Mouse (Mus musculus) heart, postnatal 0 days (tissue): ENCODE data around the gene Cpm. TPM values are rescaled to one million over a fixed set of nuclear protein-coding genes. Genes with fewer than 3 reads are reported as not detected.

ENCODE experiments used
- ATAC-seq: fragments of 200-750 bp; cut with Nextera tagmentation; 2 replicates; pipeline ENCODE4 v1.8.0; 2017; ENCODE audit warnings: low read depth, moderate number of reproducible peaks, moderate library complexity; ENCODE audit not compliant: insufficient read depth
- DNase-seq: peaks from one replicate; pipeline ENCODE4 v3.0.0-alpha.2; 2016; ENCODE audit warnings: low spot score
- H3K27ac ChIP-seq: fragments of 300-500 bp; sonication (generic); 2 replicates; pipeline ENCODE4 v1.5.1; 2014; ENCODE audit warnings: low read depth, mild to moderate bottlenecking
- H3K27me3 ChIP-seq: fragments of 300-500 bp; sonication (generic); 2 replicates; pipeline ENCODE4 v1.6.1; 2014; ENCODE audit warnings: low read length, mixed read lengths; ENCODE audit not compliant: control insufficient read depth, insufficient read depth
- H3K36me3 ChIP-seq: fragments of 300-500 bp; sonication (generic); replicated peaks from 2 replicates; pipeline ENCODE4 v1.6.1; 2014; ENCODE audit warnings: low read length, mixed read lengths; ENCODE audit not compliant: control insufficient read depth, insufficient read depth
- H3K4me1 ChIP-seq: fragments of 300-500 bp; sonication (generic); 2 replicates; pipeline ENCODE4 v1.6.1; 2014; ENCODE audit warnings: antibody characterized with exemption; ENCODE audit not compliant: control insufficient read depth, insufficient read depth
- H3K4me2 ChIP-seq: fragments of 300-500 bp; sonication (generic); 2 replicates; pipeline ENCODE4 v1.6.1; 2014; ENCODE audit warnings: low read depth, mild to moderate bottlenecking, low read length, moderate library complexity
- H3K4me3 ChIP-seq: fragments of 300-500 bp; sonication (generic); 2 replicates; pipeline ENCODE4 v1.5.1; 2014; ENCODE audit warnings: low read depth, low read length
- H3K9ac ChIP-seq: fragments of 300-500 bp; sonication (generic); replicated peaks from 2 replicates; pipeline ENCODE4 v1.6.1; 2014; ENCODE audit warnings: low read depth, low read length, mixed read lengths
- H3K9me3 ChIP-seq: fragments of 300-500 bp; sonication (generic); replicated peaks from 2 replicates; pipeline ENCODE4 v1.6.1; 2016; ENCODE audit warnings: low read length; ENCODE audit not compliant: control insufficient read depth
- CTCF ChIP-seq: IDR thresholded peaks from 2 replicates; pipeline ENCODE4 v1.5.1; 2016; ENCODE audit warnings: antibody characterized with exemption, control low read depth, low read depth
- EP300 ChIP-seq: IDR thresholded peaks from 2 replicates; pipeline ENCODE4 v1.6.1; 2016; ENCODE audit warnings: antibody characterized with exemption, low read depth
- WGBS: fragments of 180-500 bp; shearing (Covaris S2); extraction: QIAGEN DNeasy Blood & Tissue Kit; methylation state at CpG from one replicate; pipeline ENCODE4 v1.1.7; 2014; 5-methylcytosine and 5-hydroxymethylcytosine counted together
- polyA plus RNA-seq: library from polyadenylated mRNA; unstranded; fragments of >200 nt; fragmentation: Nextera tagmentation; extraction: Ambion mirVana; gene quantifications from 2 replicates; pipeline ENCODE4 v1.2.1, GENCODE M21; 2015
- total RNA-seq: library from RNA; depleted of rRNA; stranded (reverse); fragments of >200 nt; gene quantifications from 2 replicates; pipeline ENCODE4 v1.2.3, GENCODE M21; 2014; ENCODE audit warnings: low replicate concordance

The Cpm gene
- total and polyA plus RNA-seq, 2 experiments from 2014 or later, result 0.53 to 2.0 TPM

DNA sequence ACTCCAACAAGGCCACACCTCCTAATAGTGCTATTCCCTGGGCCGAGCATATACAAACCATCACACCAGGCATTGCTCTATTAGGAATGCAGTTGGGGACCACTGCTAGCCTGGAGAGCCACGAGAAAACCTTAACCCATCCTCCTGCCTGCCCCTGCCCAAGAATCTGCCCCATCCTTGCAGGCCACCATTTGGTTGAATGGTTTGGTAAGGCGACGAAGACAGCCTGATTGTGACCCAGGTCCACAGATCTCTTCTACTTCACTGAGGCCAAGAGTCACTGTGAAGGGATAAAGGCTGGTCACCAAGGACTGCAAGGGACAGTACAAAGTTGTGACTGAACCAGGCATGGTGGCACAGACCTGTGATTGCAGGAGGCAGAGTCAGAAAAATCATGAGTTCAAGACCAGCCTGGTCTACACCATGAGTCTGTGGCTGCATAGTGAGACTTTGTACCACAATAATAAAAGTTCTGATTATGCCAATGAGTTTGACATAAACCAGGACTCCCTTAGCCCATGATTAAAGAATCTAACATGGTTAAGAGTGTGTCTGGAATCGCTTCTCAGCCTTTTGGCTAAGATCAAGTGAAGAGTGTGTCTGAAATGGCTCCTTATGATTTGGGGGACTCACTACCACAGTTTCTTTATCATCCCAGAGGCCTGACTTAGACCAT, 17.3 kb downstream of the Cpm start:
- Histone ChIP-seq H3K9me3 (no peaks in the 10 kb centered on the region), H3K9ac (no peak overlapping the region), H3K4me3 (no peak overlapping the region), H3K27ac (no peak overlapping the region), H3K4me1 (no peaks in the 10 kb centered on the region), H3K36me3 (no peaks in the 10 kb centered on the region), H3K27me3 (no peaks in the 10 kb centered on the region), H3K4me2 (no peak overlapping the region)
- WGBS, result 86% methylated on average over 5 of the region's 5 CpGs
- DNase-seq (no peak), ATAC-seq (no peak)
- TF ChIP-seq CTCF (no peak), EP300 (no peak)

DNA sequence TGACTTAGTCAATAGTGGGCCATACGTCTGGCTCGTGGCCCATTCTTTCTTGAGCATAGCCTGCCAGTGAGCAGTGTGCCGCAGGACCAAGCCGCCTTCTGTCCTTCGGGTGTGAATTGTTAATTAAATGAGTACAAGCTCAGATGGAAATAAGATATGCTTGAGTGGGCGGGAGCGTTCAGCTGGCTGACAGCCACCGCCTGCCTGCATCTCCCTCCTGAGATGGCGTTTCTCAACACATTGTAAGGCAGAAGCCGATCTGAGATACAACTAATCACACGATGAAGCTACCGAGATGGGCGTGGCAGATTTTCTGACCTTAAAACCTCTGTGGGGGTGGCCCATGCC, 17.8 kb downstream of the Cpm start:
- no peak overlapping the region for H3K9ac ChIP-seq
- 79% methylated on average over 13 of the region's 13 CpGs for WGBS
- ATAC-seq, result no peak

DNA sequence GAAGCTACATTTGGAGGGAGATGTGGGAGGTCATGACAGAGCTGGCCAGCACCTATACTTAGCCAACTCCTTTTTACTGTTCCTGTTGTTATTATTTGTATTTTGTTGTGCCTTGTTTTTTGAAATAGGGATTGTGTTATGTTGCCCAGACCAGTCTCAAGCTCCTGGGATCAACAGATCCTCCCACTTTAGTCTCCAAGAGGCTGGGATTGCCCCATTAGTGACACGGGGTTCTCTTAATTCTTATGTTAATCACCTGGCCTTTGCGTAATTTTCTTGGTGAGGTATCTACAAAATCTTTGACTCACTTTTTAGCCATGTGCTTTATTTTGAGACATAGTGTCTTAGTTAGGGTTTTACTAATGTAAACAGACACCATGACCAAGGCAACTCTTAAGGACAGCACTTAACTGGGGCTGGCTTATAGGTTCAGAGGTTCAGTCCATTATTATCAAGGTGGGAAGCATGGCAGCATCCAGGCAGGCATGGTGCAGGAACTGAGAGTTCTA, 18.7 kb downstream of the Cpm start:
- H3K36me3 ChIP-seq, result no peaks in the 10 kb centered on the region
- 70% methylated on average over 2 of the region's 2 CpGs for WGBS
- no peaks in the 10 kb centered on the region for H3K27me3 ChIP-seq
- no peak overlapping the region for H3K9ac ChIP-seq
- H3K27ac ChIP-seq, result no peak overlapping the region
- DNase-seq (no peak), ATAC-seq (no peak)
- TF ChIP-seq EP300 (no peak), CTCF (no peak)
- no peaks in the 10 kb centered on the region for H3K9me3 ChIP-seq
- no peaks in the 10 kb centered on the region for H3K4me1 ChIP-seq
- H3K4me2 ChIP-seq, result no peak overlapping the region
- H3K4me3 ChIP-seq, result no peak overlapping the region

More for the DNA sequence above, 17.8 kb downstream of the Cpm start:
- Histone ChIP-seq H3K4me2 (no peak overlapping the region), H3K4me3 (no peak overlapping the region), H3K27ac (no peak overlapping the region), H3K27me3 (no peaks in the 10 kb centered on the region), H3K9me3 (no peaks in the 10 kb centered on the region), H3K4me1 (no peaks in the 10 kb centered on the region), H3K36me3 (no peaks in the 10 kb centered on the region)
- TF ChIP-seq CTCF (no peak), EP300 (no peak)
- DNase-seq, result no peak

- DNase-seq, result no peak
- H3K27ac ChIP-seq, result no peak overlapping the region
- no peak overlapping the region for H3K4me3 ChIP-seq
- no peak for TF ChIP-seq CTCF
- no peak for TF ChIP-seq EP300
- 74% methylated on average over 3 of the region's 3 CpGs for WGBS
- no peaks in the 10 kb centered on the region for H3K9me3 ChIP-seq
- ATAC-seq, result no peak
- no peaks in the 10 kb centered on the region for H3K4me1 ChIP-seq
- no peaks in the 10 kb centered on the region for H3K36me3 ChIP-seq
- H3K4me2 ChIP-seq, result no peak overlapping the region
- H3K9ac ChIP-seq, result no peak overlapping the region
- no peaks in the 10 kb centered on the region for H3K27me3 ChIP-seq
These were observed 19.3 kb downstream of the Cpm start for GRCm38 (mm10) chr10:117648643-117649042.

GRCm38 (mm10) chr10:117649292-117650041, 20.2 kb downstream of the Cpm start:
- H3K4me2 ChIP-seq, result no peak overlapping the region
- no peaks in the 10 kb centered on the region for H3K9me3 ChIP-seq
- 81% methylated on average over 11 of the region's 11 CpGs for WGBS
- no peak for ATAC-seq
- H3K27me3 ChIP-seq, result no peaks in the 10 kb centered on the region
- no peak overlapping the region for H3K27ac ChIP-seq
- no peak for DNase-seq
- H3K9ac ChIP-seq, result no peak overlapping the region
- H3K4me3 ChIP-seq, result no peak overlapping the region
- no peak for TF ChIP-seq CTCF
- no peak for TF ChIP-seq EP300
- H3K4me1 ChIP-seq, result no peaks in the 10 kb centered on the region
- H3K36me3 ChIP-seq, result no peaks in the 10 kb centered on the region
